Mouse (Mus musculus): ENCODE results near the gene Hps4.

- TF ChIP-seq POLR2A (IDR thresholded peaks at IDR 0.05; ENCODE audit: low read depth, low read length) (no peak), CTCF (conservative IDR thresholded peaks at IDR 0.05; ENCODE audit: insufficient read depth, insufficient read length, low read depth, low read length) (no peak)
Measured at GRCm38 (mm10) chr5:112394779-112395443, 52.0 kb downstream of the Hps4 start, which contains the start of gene Asphd2.

Data from kidney, adult 2 months (tissue).